Mouse (Mus musculus) embryo, embryonic 10 days (tissue): ENCODE results near the gene Chst14.

Experiments used
- DNase-seq: peaks from one replicate; pipeline ENCODE4 v3.0.0-alpha.2; 2015; ENCODE audit warnings: low spot score

The Chst14 gene

DNA sequence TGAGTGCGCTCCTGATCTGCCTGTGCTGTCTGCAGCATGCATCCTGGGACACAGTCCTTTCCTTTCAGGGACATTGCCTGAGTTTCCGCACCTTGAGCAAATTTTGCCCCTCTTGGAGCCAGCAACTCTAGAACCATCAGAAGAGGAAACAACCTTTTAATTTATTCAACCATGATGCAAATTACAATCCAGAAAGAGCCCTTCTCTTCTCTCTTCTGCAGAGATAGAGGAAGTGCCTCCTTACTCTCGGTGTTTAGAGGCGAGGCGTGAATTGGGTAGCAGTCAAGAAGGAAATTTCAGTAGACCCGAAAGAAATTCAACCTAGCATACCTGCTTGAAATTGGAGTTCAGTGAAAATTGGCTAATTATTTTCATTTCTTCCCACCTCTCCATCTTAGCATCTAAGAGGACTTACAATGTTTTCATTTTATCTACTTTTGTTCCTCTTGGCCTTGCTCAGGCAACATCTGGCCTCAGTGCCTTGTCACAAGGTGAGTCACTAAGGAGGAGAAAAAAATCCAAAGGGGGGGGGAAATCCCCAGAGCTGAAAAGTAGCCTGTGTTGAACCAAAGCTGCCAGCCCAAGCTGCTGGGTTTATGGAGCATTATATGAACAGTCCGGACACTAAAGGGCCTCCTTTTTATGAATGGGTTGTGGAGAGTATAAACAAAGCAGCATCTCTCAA is 20.7 kb upstream of the Chst14 start:
- no peak for DNase-seq

DNA sequence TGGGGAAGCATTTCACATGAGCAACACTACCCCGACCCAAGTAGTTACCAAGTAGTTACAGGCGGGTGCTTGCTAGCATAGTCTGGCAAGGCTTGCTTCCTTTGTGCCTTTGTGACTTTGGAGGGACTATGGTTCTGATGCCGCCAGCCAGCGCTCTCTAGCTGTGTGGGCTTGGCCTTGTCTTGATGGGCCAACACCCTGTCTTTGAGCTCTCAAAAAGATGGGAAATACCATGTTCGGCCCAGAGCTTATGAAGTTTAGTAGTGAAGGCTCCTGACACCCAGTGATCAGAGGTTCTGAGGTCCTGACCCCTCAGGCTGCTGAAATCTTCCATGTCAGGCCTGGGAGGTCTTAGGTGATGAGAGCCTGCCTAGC is 20.2 kb upstream of the Chst14 start:
- no peak for DNase-seq

DNA sequence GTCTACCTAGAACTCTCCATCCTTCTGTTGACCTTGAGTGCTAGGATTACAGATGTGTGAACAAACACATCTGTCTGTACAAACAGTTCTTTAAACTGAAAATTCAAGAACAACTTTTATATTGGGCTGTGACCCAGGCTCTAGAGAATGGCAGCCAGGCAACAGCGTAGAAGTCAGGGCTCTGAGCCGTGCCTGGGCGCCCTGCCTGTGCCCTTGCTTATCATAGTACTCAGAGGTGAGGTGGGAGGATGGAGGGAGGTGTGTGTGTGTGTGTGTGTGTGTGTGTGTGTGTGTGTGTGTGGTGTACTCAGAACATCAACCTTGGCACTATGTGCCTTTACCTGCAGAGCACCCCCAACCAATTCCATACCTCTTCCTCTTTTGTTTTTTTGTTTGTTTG is 18.5 kb upstream of the Chst14 start:
- DNase-seq: no peak

DNA sequence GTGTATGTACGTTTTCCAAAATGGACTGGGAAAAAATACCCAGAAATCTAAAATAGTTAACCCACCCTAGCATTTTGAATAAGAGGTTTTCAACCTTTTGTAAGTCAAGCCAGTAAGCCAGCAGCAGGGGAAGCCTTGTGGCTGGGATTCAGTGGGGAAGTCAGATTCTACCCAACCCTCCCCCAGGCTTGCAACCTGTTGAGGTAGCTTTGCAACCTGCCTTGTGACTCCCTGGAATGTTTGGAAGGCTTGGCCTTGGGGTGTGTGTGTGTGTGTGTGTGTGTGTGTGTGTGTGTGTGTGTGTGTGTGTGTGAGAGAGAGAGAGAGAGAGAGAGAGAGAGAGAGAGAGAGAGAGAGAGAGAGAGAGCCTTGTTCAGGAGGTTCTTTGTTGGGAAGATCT is 17.1 kb upstream of the Chst14 start:
- no peak for DNase-seq

- no peak for DNase-seq
Observed at GRCm38 (mm10) chr2:118910605-118911278, 15.6 kb upstream of the Chst14 start.

GRCm38 (mm10) chr2:118912706-118913105 is 13.6 kb upstream of the Chst14 start:
- DNase-seq: no peak

- DNase-seq: no peak
Observed at GRCm38 (mm10) chr2:118913551-118914276, 12.6 kb upstream of the Chst14 start.

DNA sequence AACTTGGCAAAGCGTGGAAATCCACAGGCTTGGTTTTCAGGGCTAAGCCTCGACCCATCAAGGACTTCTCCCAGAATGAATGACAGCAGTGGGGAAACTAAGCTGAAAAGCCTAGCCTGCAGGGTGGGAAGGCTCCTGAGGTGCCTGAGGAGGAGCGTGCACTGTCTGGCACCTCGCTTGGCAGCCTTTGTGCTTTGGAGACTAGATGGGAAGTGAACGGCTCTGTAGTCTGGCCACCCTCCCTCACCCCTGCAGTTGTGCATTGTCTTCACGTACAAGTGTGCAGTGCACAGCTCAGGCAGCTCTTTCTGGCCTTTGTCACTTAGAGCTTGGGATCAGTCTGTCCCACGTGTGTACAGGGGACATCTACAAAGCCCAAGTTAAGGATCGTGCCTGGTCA is 11.6 kb upstream of the Chst14 start:
- no peak for DNase-seq

DNA sequence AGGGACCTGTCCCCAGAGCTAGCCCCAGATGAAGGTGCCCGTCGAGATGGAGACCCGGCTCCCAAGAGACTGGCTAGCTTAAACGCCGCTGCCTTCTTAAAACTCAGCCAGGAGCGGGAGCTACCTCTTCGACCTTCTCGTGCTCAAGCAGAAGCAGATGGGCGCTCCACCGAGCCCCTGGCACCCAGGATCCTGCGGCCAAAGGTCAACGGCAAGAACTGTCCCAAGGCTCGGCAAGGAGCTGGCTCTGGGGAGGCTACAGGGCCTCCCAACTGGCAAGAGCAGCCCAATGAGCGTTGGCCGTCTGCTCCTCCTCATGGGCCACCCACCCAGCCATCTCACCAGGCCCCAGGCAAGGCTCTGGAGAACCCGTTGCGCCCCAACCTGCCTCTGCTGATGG is 9.9 kb upstream of the Chst14 start:
- DNase-seq: no peak

DNA sequence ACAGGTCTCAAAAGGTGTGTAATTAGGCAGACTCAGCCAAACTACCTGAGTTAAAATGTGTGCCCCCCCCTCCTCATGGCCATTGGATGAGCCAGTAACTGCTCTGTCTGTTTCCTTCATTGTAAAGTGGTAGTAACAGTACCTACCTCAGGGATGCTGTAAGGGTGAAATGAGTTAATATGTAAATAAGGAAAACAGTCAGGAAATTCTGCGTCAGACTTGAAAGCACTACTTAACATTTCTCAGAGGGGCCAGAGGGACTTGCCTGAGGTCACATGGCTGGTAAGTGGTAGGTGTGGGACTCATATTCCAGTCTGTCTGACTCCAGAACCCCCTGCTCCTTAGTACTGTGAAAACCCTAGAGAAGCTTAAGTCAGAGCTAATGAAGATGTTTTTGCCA is 7.8 kb upstream of the Chst14 start:
- DNase-seq: no peak

DNA sequence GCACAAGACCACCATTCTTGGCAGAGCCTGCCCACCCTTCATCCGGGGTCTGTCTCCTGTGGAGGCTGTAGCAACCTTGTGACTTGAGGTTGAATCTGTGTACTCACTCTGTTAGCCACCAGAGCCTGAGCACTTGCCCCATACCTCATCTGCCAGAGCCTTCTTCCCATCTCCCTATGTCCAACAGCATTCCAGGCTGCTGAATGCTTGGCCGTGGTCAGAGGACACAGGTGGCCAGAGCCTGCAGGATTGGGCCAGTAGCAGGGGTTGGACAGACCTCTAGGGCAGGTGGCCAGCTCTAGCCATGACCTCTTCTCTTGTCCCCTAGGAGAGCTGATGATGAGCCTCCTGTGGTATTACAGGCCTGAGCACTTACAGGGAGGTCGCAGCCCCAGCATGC is 5.9 kb upstream of the Chst14 start:
- DNase-seq: no peak

GRCm38 (mm10) chr2:118925952-118926351 is 344 bp upstream of the Chst14 start:
- peak; percentile 59 for DNase-seq

GRCm38 (mm10) chr2:118926998-118927739 is 873 bp downstream of the Chst14 start:
- peak; percentile 34 for DNase-seq

DNA sequence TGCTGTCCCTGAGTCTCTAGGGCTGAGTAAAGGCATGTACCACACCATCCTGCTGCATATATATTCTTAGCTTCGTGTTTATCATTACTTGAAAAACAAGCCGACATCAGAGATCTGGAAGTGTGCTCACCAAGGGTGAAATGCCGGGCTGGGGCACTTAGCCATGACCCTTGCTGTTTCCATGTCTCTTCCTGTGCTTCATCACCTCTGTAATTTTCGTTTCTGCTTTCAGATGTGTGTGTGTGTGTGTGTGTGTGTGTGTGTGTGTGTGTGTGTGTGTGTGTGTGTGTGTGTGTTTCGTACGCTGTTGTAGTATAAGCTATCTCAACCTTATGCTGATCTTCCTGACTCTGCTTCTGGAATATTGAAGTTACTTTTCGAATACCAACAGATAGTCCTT is 15.0 kb downstream of the Chst14 start:
- DNase-seq: no peak

- no peak for DNase-seq
Observed at GRCm38 (mm10) chr2:118943232-118943631, 16.9 kb downstream of the Chst14 start.

- DNase-seq: no peak
Observed at GRCm38 (mm10) chr2:118948818-118949217, 22.5 kb downstream of the Chst14 start.

- DNase-seq: no peak
Observed at GRCm38 (mm10) chr2:118949699-118950098, 23.4 kb downstream of the Chst14 start.

GRCm38 (mm10) chr2:118956497-118956896 is 30.2 kb downstream of the Chst14 start:
- no peak for DNase-seq

DNA sequence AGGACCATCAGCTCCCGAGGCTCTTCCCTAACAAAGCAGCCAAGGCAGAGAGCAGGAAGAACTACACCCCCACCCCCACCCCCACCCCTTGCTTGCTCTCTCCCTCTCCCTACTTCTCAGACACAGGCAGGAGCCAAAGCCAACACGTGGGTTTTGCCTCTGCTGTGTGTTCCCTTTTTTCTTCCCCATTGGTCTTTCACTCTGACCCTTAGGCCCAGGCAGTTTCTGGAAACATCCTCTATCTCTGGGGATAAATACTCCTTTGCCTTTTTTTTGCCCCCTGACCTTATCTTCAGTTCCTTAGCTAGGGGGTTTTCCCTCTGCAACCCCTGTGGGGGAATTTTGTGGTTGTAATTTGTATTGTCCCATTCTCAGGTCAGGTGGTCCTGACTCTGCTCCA is 33.3 kb downstream of the Chst14 start:
- DNase-seq: no peak

DNA sequence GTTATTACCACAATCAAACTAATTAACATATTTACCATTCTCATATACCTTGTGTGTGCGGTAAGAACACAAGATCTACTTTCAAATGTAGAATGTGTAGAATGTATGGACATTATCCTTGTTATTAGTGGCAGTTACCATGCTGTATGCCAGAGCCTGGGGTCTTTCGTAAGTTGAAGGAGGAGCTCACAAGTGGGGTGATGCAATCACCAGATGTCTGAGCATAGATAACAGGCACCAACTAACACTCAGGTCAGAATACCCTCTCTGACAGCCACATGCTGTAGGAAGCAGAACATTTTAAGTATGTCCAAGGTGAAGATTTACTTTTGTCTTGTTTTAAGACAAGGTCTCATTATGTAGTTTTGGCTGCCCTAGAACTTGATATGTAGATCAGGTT is 34.1 kb downstream of the Chst14 start:
- no peak for DNase-seq

- DNase-seq: no peak
Observed at GRCm38 (mm10) chr2:118961546-118961945, 35.2 kb downstream of the Chst14 start.

DNA sequence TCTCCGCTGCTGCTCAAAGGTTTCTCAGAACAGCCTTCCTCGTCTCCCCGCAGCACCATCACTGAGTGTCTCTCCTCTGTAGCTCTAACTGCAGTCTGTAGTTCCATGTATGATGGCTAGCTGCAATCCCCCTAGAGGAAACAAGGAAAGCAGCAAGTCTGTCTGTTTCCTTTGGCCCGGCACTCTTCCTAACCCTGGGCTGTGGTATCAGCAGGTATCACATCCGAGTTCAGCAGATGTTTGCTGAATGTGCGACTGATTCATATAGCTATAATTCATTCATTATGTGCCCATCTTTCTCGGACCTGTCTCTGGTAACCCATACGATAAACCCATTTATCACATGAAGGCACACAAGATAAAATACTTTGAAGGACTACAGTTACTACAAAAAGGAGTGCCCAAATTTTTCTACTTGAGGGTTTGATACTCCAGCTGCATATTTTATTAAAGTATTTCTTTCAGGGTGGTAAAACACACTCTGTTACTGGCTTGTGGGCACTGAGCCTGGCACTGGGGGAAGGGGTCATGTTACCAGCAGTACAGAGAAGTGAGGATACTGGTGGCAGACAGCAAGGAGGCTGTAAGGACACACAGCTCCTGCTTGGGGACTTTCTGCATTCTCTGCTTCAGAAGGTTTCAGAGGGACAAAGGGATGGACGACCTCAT is 36.8 kb downstream of the Chst14 start:
- DNase-seq: no peak
